Mouse (Mus musculus) heart, adult 8-10 months (tissue): Measurements from ENCODE around the gene Olfr1138. TPM values are rescaled to one million over a fixed set of nuclear protein-coding genes. Genes with fewer than 3 reads are reported as not detected.

Experiments
- DNase-seq: peaks from one replicate; pipeline ENCODE4 v3.0.0; 2022; ENCODE audit warnings: low spot score
- total RNA-seq, 4 experiments: library from RNA; stranded (reverse); gene quantifications; 2 replicates each; pipeline ENCODE4 v1.2.4; 2022

Olfr1138 gene
- total RNA-seq, result not detected

GRCm38 (mm10) chr2:87739878-87740277 is at the start of gene Olfr1138:
Gene Olfr1138, minus strand, starts transcription at chr2:87739978.
- no peak for DNase-seq

DNA sequence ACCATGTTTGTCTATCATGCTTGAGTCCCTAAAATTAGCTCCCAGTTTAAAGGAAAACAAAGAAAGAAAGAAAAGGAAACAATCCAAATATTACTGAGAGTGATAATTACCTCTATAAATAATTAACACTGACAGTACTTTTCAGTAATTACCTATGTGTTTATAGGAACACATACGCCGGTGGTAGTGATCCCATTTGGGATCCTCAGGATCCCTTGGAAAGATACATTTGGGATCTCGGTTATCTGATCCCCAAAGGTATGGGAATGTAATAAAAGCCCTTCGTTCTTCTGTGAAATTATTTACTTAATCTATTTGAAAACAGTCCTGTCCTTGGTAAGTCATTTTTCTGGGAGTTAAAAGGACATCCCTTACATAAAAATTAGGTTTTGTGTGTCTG is 39.4 kb upstream of the Olfr1138 start, which contains the start of gene Olfr152:
Gene Olfr152 (plus strand): TSS at position 301 of the 400 bp plus-strand sequence.
- DNase-seq, result no peak

DNA sequence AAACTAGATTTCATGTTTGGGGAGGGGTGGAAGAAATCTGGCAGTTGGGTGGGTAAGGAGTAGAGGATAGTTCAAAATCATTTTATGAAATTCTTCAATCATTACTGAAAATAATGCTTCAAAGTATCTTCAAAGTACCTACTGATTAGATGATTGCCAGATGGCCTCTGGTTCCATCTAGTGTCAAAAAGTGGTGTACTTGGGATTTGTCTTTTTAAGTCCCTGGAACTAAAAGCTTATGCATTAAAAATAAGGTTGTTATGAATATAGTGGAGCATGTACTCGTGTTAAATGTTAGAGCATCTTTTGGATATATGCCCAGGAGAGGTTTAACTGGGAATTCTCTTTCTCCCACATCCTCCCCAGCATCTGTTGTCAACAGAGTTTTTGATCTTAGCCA is 36.4 kb upstream of the Olfr1138 start:
- DNase-seq, result no peak

DNA sequence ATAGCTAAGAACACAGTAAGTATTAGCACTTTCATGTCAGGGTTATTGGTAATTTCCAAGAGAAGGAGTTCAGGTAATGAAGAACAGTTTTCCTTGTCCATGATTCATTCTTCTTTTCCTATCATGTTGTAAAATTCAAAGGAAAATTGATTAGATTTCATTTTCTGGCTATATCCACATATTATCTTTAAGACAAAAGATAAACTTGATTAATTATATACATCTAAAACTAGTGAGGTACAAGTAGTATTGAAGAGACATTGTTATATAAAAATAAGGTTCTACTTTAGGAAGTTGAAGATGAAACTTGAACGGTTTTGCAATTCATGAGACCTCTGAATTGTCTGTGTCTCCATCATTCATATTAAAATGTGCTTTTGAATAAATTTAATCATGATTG is 14.1 kb upstream of the Olfr1138 start, which contains the start of gene Olfr1141:
Gene Olfr1141 (minus strand): TSS at position 101 of the 400 bp plus-strand sequence.
- DNase-seq, result no peak

DNA sequence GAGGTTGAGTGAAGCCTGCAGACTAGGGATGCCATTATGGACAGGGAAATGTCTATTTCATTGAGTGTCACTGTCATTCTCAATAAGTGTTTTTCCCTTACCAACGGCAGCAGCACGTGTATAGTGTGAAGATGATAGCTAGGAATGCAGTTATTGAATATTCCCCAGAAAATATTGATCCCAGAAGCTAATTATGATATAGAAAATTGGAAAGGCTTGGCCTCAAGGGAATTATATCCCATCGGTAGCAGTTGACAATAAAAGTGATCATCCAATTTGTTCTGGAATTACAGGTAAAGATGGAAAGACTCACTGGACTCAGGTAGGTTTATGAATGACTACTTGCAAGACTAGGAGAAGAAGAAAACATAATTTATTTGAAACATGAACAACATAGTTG is 3.7 kb upstream of the Olfr1138 start, which contains the start of gene Olfr1140:
Gene Olfr1140 (plus strand): TSS at position 301 of the 400 bp plus-strand sequence.
- DNase-seq, result no peak

DNA sequence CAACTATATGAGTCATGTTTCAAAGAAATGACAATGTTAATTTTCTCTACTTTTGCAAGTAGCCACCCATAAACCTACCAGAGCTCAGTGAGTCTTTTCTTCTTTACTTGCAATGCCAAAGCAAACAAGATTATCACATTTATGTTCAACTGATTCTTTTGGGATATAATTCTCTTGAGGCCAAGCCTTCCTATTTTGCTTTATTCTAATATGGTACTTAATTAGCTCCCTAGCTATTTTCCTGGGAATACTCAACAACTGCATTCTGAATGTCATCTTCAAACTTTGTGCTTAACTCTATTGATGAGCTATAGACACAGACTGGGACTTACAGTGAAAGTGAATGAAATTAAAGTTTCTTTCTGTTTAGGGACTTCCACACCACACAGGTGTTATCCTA is 26.7 kb downstream of the Olfr1138 start, which contains the start of gene Olfr1137:
Gene Olfr1137 (minus strand): TSS at position 101 of the 400 bp plus-strand sequence.
- DNase-seq, result no peak

GRCm38 (mm10) chr2:87693847-87694246 is 45.9 kb downstream of the Olfr1138 start, which contains the start of gene Olfr1136:
Gene Olfr1136, minus strand, starts transcription at chr2:87693947.
- no peak for DNase-seq

Other genes with a start within 250 kb of the Olfr1138 start
- gene Pramel7, start 242.9 kb downstream of the Olfr1138 start, total RNA-seq, result not detected
- not detected for gene Pramel6, start 233.4 kb downstream of the Olfr1138 start, total RNA-seq
- not detected for gene Olfr153, start 208.2 kb downstream of the Olfr1138 start, total RNA-seq
- gene Olfr1128, start 194.4 kb downstream of the Olfr1138 start, total RNA-seq, result not detected
- not detected for gene Olfr1129, start 166.1 kb downstream of the Olfr1138 start, total RNA-seq
- gene Olfr1130, start 133.8 kb downstream of the Olfr1138 start, total RNA-seq, result not detected
- not detected for gene Olfr1131, start 112.9 kb downstream of the Olfr1138 start, total RNA-seq
- gene Olfr1132, start 102.4 kb downstream of the Olfr1138 start, total RNA-seq, result not detected
- not detected for gene Olfr1133, start 92.6 kb downstream of the Olfr1138 start, total RNA-seq
- gene Olfr1134, start 81.5 kb downstream of the Olfr1138 start, total RNA-seq, result not detected
- gene Olfr1135, start 66.3 kb downstream of the Olfr1138 start, total RNA-seq, result not detected
- gene Olfr1136, start 46.0 kb downstream of the Olfr1138 start, total RNA-seq, result not detected
- gene Olfr1137, start 26.8 kb downstream of the Olfr1138 start, total RNA-seq, result not detected
- not detected for gene Olfr1140, start 3.8 kb upstream of the Olfr1138 start, total RNA-seq
- gene Olfr1141, start 14.0 kb upstream of the Olfr1138 start, total RNA-seq, result not detected
- gene Olfr152, start 39.5 kb upstream of the Olfr1138 start, total RNA-seq, result not detected
- gene Olfr1143, start 60.6 kb upstream of the Olfr1138 start, total RNA-seq, result not detected
- not detected for gene Olfr1145, start 69.8 kb upstream of the Olfr1138 start, total RNA-seq
- gene Olfr1148, start 90.6 kb upstream of the Olfr1138 start, total RNA-seq, result not detected
- not detected for gene Olfr1150-ps1, start 104.0 kb upstream of the Olfr1138 start, total RNA-seq
- not detected for gene Olfr1151, start 115.9 kb upstream of the Olfr1138 start, total RNA-seq
- not detected for gene Olfr1152, start 126.5 kb upstream of the Olfr1138 start, total RNA-seq
- gene Olfr1153, start 155.0 kb upstream of the Olfr1138 start, total RNA-seq, result not detected
- not detected for gene Olfr1154, start 165.2 kb upstream of the Olfr1138 start, total RNA-seq
- not detected for gene Olfr1155, start 205.2 kb upstream of the Olfr1138 start, total RNA-seq
- not detected for gene Olfr1156, start 213.1 kb upstream of the Olfr1138 start, total RNA-seq
- gene Olfr1157, start 228.3 kb upstream of the Olfr1138 start, total RNA-seq, result not detected
- gene Olfr74, start 234.7 kb upstream of the Olfr1138 start, total RNA-seq, result not detected